Mouse (Mus musculus) heart, postnatal 0 days (tissue): ENCODE data around the gene Olfr1423. TPM values are rescaled to one million over a fixed set of nuclear protein-coding genes. Genes with fewer than 3 reads are reported as not detected.

Experiments used
- ATAC-seq: fragments of 200-750 bp; cut with Nextera tagmentation; 2 replicates; pipeline ENCODE4 v1.8.0; 2017; ENCODE audit warnings: low read depth, moderate number of reproducible peaks, moderate library complexity; ENCODE audit not compliant: insufficient read depth
- DNase-seq: peaks from one replicate; pipeline ENCODE4 v3.0.0-alpha.2; 2016; ENCODE audit warnings: low spot score
- H3K27ac ChIP-seq: fragments of 300-500 bp; sonication (generic); 2 replicates; pipeline ENCODE4 v1.5.1; 2014; ENCODE audit warnings: low read depth, mild to moderate bottlenecking
- H3K27me3 ChIP-seq: fragments of 300-500 bp; sonication (generic); 2 replicates; pipeline ENCODE4 v1.6.1; 2014; ENCODE audit warnings: low read length, mixed read lengths; ENCODE audit not compliant: control insufficient read depth, insufficient read depth
- H3K36me3 ChIP-seq: fragments of 300-500 bp; sonication (generic); replicated peaks from 2 replicates; pipeline ENCODE4 v1.6.1; 2014; ENCODE audit warnings: low read length, mixed read lengths; ENCODE audit not compliant: control insufficient read depth, insufficient read depth
- H3K4me1 ChIP-seq: fragments of 300-500 bp; sonication (generic); 2 replicates; pipeline ENCODE4 v1.6.1; 2014; ENCODE audit warnings: antibody characterized with exemption; ENCODE audit not compliant: control insufficient read depth, insufficient read depth
- H3K4me2 ChIP-seq: fragments of 300-500 bp; sonication (generic); 2 replicates; pipeline ENCODE4 v1.6.1; 2014; ENCODE audit warnings: low read depth, mild to moderate bottlenecking, low read length, moderate library complexity
- H3K4me3 ChIP-seq: fragments of 300-500 bp; sonication (generic); 2 replicates; pipeline ENCODE4 v1.5.1; 2014; ENCODE audit warnings: low read depth, low read length
- H3K9ac ChIP-seq: fragments of 300-500 bp; sonication (generic); replicated peaks from 2 replicates; pipeline ENCODE4 v1.6.1; 2014; ENCODE audit warnings: low read depth, low read length, mixed read lengths
- H3K9me3 ChIP-seq: fragments of 300-500 bp; sonication (generic); replicated peaks from 2 replicates; pipeline ENCODE4 v1.6.1; 2016; ENCODE audit warnings: low read length; ENCODE audit not compliant: control insufficient read depth
- CTCF ChIP-seq: IDR thresholded peaks from 2 replicates; pipeline ENCODE4 v1.5.1; 2016; ENCODE audit warnings: antibody characterized with exemption, control low read depth, low read depth
- EP300 ChIP-seq: IDR thresholded peaks from 2 replicates; pipeline ENCODE4 v1.6.1; 2016; ENCODE audit warnings: antibody characterized with exemption, low read depth
- WGBS: fragments of 180-500 bp; shearing (Covaris S2); extraction: QIAGEN DNeasy Blood & Tissue Kit; methylation state at CpG from one replicate; pipeline ENCODE4 v1.1.7; 2014; 5-methylcytosine and 5-hydroxymethylcytosine counted together
- polyA plus RNA-seq: library from polyadenylated mRNA; unstranded; fragments of >200 nt; fragmentation: Nextera tagmentation; extraction: Ambion mirVana; gene quantifications from 2 replicates; pipeline ENCODE4 v1.2.1, GENCODE M21; 2015
- total RNA-seq: library from RNA; depleted of rRNA; stranded (reverse); fragments of >200 nt; gene quantifications from 2 replicates; pipeline ENCODE4 v1.2.3, GENCODE M21; 2014; ENCODE audit warnings: low replicate concordance

Gene Olfr1423
- total and polyA plus RNA-seq, 2 experiments from 2014 or later, result not detected

GRCm38 (mm10) chr19:12009501-12010280 lies 31.4 kb downstream of the Olfr1423 start:
- TF ChIP-seq CTCF (no peak), EP300 (no peak)
- H3K4me3 ChIP-seq, result peak overlapping the region; percentile 59
- peak overlapping the region; percentile 92 for H3K4me2 ChIP-seq
- H3K9ac ChIP-seq, result peak overlapping the region; percentile 78
- DNase-seq (peak; percentile 64), ATAC-seq (no peak)
- H3K4me1 ChIP-seq, result peaks cover 14% of the 10 kb centered on the region
- H3K36me3 ChIP-seq, result no peaks in the 10 kb centered on the region
- H3K27me3 ChIP-seq, result no peaks in the 10 kb centered on the region
- no peaks in the 10 kb centered on the region for H3K9me3 ChIP-seq
- WGBS, result 2% methylated on average over 24 of the region's 24 CpGs
- peak overlapping the region; percentile 91 for H3K27ac ChIP-seq

GRCm38 (mm10) chr19:12008410-12009380 lies 32.4 kb downstream of the Olfr1423 start:
- no peaks in the 10 kb centered on the region for H3K36me3 ChIP-seq
- peak overlapping the region; percentile 41; the same call in 1 of the 2 replicates for H3K27ac ChIP-seq
- TF ChIP-seq CTCF (no peak), EP300 (no peak)
- peaks cover 21% of the 10 kb centered on the region for H3K4me1 ChIP-seq
- DNase-seq (no peak), ATAC-seq (no peak)
- WGBS, result 29% methylated on average over 17 of the region's 17 CpGs
- H3K4me3 ChIP-seq, result no peak overlapping the region
- no peak overlapping the region for H3K4me2 ChIP-seq
- H3K9ac ChIP-seq, result no peak overlapping the region
- no peaks in the 10 kb centered on the region for H3K9me3 ChIP-seq
- H3K27me3 ChIP-seq, result no peaks in the 10 kb centered on the region

GRCm38 (mm10) chr19:12007105-12007931 lies 33.8 kb downstream of the Olfr1423 start:
- DNase-seq (peak; percentile 41), ATAC-seq (no peak)
- WGBS, result 18% methylated on average over 17 of the region's 17 CpGs
- Histone ChIP-seq H3K4me2 (peak overlapping the region; percentile 73), H3K36me3 (no peaks in the 10 kb centered on the region), H3K27me3 (no peaks in the 10 kb centered on the region), H3K4me1 (peaks cover 18% of the 10 kb centered on the region), H3K27ac (no peak overlapping the region), H3K9me3 (no peaks in the 10 kb centered on the region), H3K9ac (peak overlapping the region; percentile 5; the same call in 1 of the 2 replicates), H3K4me3 (peak overlapping the region; percentile 27)
- TF ChIP-seq CTCF (peak; percentile 76), EP300 (no peak)

- Histone ChIP-seq H3K4me3 (peak overlapping the region; percentile 73), H3K9me3 (no peaks in the 10 kb centered on the region), H3K4me2 (peak overlapping the region; percentile 73), H3K36me3 (no peaks in the 10 kb centered on the region), H3K9ac (peak overlapping the region; percentile 65), H3K4me1 (peaks cover 18% of the 10 kb centered on the region), H3K27me3 (no peaks in the 10 kb centered on the region), H3K27ac (peak overlapping the region; percentile 91)
- DNase-seq (peak; percentile 29), ATAC-seq (no peak)
- TF ChIP-seq EP300, result no peak
- peak; percentile 16; the same call in 1 of the 2 replicates for TF ChIP-seq CTCF
- 4% methylated on average over 17 of the region's 17 CpGs for WGBS
Measured at GRCm38 (mm10) chr19:12006361-12006947, 34.7 kb downstream of the Olfr1423 start.
